20 mouse cellular contexts compared by ENCODE assay signal in genomic region chr3:95977079-95977478, GRCm38 (mm10). TPM values are rescaled to one million over a fixed set of nuclear protein-coding genes. Genes with fewer than 3 reads are reported as not detected.
DNase-seq lines count a peak whose midpoint lies in the region; ATAC-seq and TF ChIP-seq lines count a peak whose summit lies in the region.
"Had no signal": no experiment of that assay in that cellular context is flagged by ENCODE, and none has a peak within 500 bp of the region (broad histone marks: within the 10 kb centered on the region; RNA-seq: fewer than 3 reads in every experiment).

No protein-coding gene starts in this region.

- TF ChIP-seq EP300 in heart, adult 2 months (IDR thresholded peaks at IDR 0.05; ENCODE audit: insufficient read depth, low read depth, low read length): no peak

- no peak for ATAC-seq in liver, embryonic 11.5 days (replicated peaks; ENCODE audit: low FRiP score)
- ATAC-seq: forebrain, embryonic 14.5 days had no signal

- TF ChIP-seq CTCF in heart, adult 2 months (IDR thresholded peaks at IDR 0.05): no peak
- TF ChIP-seq CTCF in liver, adult 2 months (IDR thresholded peaks at IDR 0.05; ENCODE audit: low read depth, low read length): no peak
- TF ChIP-seq CTCF in bone marrow macrophage, adult 2 months (IDR thresholded peaks at IDR 0.05; ENCODE audit: low read depth, low read length): no peak
- no peak for TF ChIP-seq CTCF in small intestine, adult 2 months (IDR thresholded peaks at IDR 0.05; ENCODE audit: extremely low read depth, insufficient read length, insufficient replicate concordance, low read depth, low read length)

- no peak overlapping the region for H3K4me3 ChIP-seq in heart, adult 2 months
- no peak overlapping the region for H3K4me3 ChIP-seq in liver, adult 2 months (ENCODE audit: insufficient read depth, low read depth, low read length)
- no peak overlapping the region for H3K4me3 ChIP-seq in liver, embryonic 11.5 days (ENCODE audit: low read depth, low read length)
- peak overlapping the region; percentile 22 for H3K4me3 ChIP-seq in bone marrow macrophage, adult 2 months (ENCODE audit: insufficient read depth, low read length)
- no peak overlapping the region for H3K4me3 ChIP-seq in small intestine, adult 2 months (ENCODE audit: low read depth, low read length)
- H3K4me3 ChIP-seq: erythroblast, embryonic 14.5 days; hindbrain, embryonic 13.5 days; limb, embryonic 10.5 days; liver, embryonic 13.5 days; lung, embryonic 15.5 days; neural tube, embryonic 12.5 days had no signal

- no peaks in the 10 kb centered on the region for H3K27me3 ChIP-seq in heart, adult 2 months (ENCODE audit: control insufficient read depth, insufficient read depth, low read length)
- peaks cover 7% of the 10 kb centered on the region; the same call in 1 of the 2 replicates for H3K27me3 ChIP-seq in liver, adult 2 months (ENCODE audit: control insufficient read depth, insufficient read depth, low read length)
- peaks cover 21% of the 10 kb centered on the region for H3K27me3 ChIP-seq in liver, embryonic 11.5 days (replicated peaks; ENCODE audit: control insufficient read depth, insufficient read depth, low read length)
- H3K27me3 ChIP-seq in small intestine, adult 2 months (ENCODE audit: control insufficient read depth, insufficient read depth, low read length): peaks cover 14% of the 10 kb centered on the region; the same call in 1 of the 2 replicates
- H3K27me3 ChIP-seq: neural tube, embryonic 12.5 days had no signal

- WGBS in heart, adult 2 months: 64% methylated on average over 3 of the region's 3 CpGs
- 70% methylated on average over 3 of the region's 3 CpGs for WGBS in liver, adult 2 months
- WGBS in liver, embryonic 11.5 days: 55% methylated on average over 3 of the region's 3 CpGs
- WGBS in small intestine, adult 2 months: 63% methylated on average over 3 of the region's 3 CpGs

- H3K4me1 ChIP-seq in heart, adult 2 months (ENCODE audit: control insufficient read depth, insufficient read depth, low read length): peaks cover 4% of the 10 kb centered on the region
- no peaks in the 10 kb centered on the region for H3K4me1 ChIP-seq in liver, adult 2 months (ENCODE audit: control insufficient read depth, insufficient read depth, low read length)
- H3K4me1 ChIP-seq in liver, embryonic 11.5 days (replicated peaks; ENCODE audit: control insufficient read depth, insufficient read depth, low read length): peaks cover 4% of the 10 kb centered on the region; the same call in 1 of the 2 replicates
- peaks cover 31% of the 10 kb centered on the region for H3K4me1 ChIP-seq in bone marrow macrophage, adult 2 months (ENCODE audit: control insufficient read depth, insufficient read depth, low read length)
- no peaks in the 10 kb centered on the region for H3K4me1 ChIP-seq in small intestine, adult 2 months (ENCODE audit: control insufficient read depth, insufficient read depth, insufficient read length, low read length)

- H3K27ac ChIP-seq in heart, adult 2 months: no peak overlapping the region
- H3K27ac ChIP-seq in liver, adult 2 months (replicated peaks; ENCODE audit: insufficient read depth, low read depth, low read length): peak overlapping the region; percentile 19; the same call in 1 of the 2 replicates
- no peak overlapping the region for H3K27ac ChIP-seq in liver, embryonic 11.5 days (ENCODE audit: low read depth, low read length)
- H3K27ac ChIP-seq in bone marrow macrophage, adult 2 months (ENCODE audit: insufficient read depth, low read depth, low read length): peak overlapping the region; percentile 95
- H3K27ac ChIP-seq in small intestine, adult 2 months (ENCODE audit: insufficient read depth, low read depth, low read length): peak overlapping the region; percentile 51; the same call in 1 of the 2 replicates
- H3K27ac ChIP-seq: hindbrain, embryonic 13.5 days; limb, embryonic 10.5 days; liver, embryonic 13.5 days; lung, embryonic 15.5 days; neural tube, embryonic 12.5 days had no signal

- no peaks in the 10 kb centered on the region for H3K9me3 ChIP-seq in liver, embryonic 11.5 days (ENCODE audit: control insufficient read depth, low read length)
- H3K9me3 ChIP-seq: hindbrain, embryonic 13.5 days; limb, embryonic 10.5 days; liver, embryonic 13.5 days; lung, embryonic 15.5 days; neural tube, embryonic 12.5 days had no signal

- no peaks in the 10 kb centered on the region for H3K36me3 ChIP-seq in heart, adult 2 months (ENCODE audit: control insufficient read depth, insufficient read depth, low read length)
- no peaks in the 10 kb centered on the region for H3K36me3 ChIP-seq in liver, adult 2 months (ENCODE audit: control insufficient read depth, insufficient read depth, low read length)
- no peaks in the 10 kb centered on the region for H3K36me3 ChIP-seq in liver, embryonic 11.5 days (ENCODE audit: control insufficient read depth, insufficient read depth, low read length)
- H3K36me3 ChIP-seq in small intestine, adult 2 months (ENCODE audit: control insufficient read depth, insufficient read depth, low read length): no peaks in the 10 kb centered on the region
- H3K36me3 ChIP-seq: hindbrain, embryonic 13.5 days; limb, embryonic 10.5 days; liver, embryonic 13.5 days; lung, embryonic 15.5 days; neural tube, embryonic 12.5 days had no signal

- no peak for DNase-seq in heart, adult 2 months
- no peak for DNase-seq in heart, adult 8-10 months (ENCODE audit: low spot score)
- peak; percentile 27 for DNase-seq in liver, adult 2 months (ENCODE audit: extremely low read depth, low read depth, low spot score)
- DNase-seq in liver, embryonic 11.5 days (ENCODE audit: low spot score): no peak
- no peak for DNase-seq in adrenal gland, postnatal 25 days
- DNase-seq in left cerebral cortex, postnatal 4 days: no peak
- DNase-seq: adrenal gland, postnatal 36 days; cerebellum, postnatal 14 days; kidney, adult 9 months; kidney, postnatal 4 days; liver, embryonic 13.5 days; thymus, postnatal 4 days had no signal

- H3K4me2 ChIP-seq in liver, embryonic 11.5 days: no peak overlapping the region
- H3K4me2 ChIP-seq: hindbrain, embryonic 13.5 days; liver, embryonic 13.5 days; lung, embryonic 15.5 days; neural tube, embryonic 12.5 days had no signal

- intact Hi-C loops in heart, adult 2 months (cut with DNase I): no loop called here
- intact Hi-C loops in left cerebral cortex, postnatal 4 days (cut with DNase I): no loop called here

- H3K9ac ChIP-seq in heart, adult 2 months (ENCODE audit: low read depth, low read length): no peak overlapping the region
- H3K9ac ChIP-seq in liver, adult 2 months (ENCODE audit: low read depth, low read length): no peak overlapping the region
- H3K9ac ChIP-seq in liver, embryonic 11.5 days (ENCODE audit: low read depth, low read length): no peak overlapping the region
- H3K9ac ChIP-seq: hindbrain, embryonic 13.5 days; liver, embryonic 13.5 days; lung, embryonic 15.5 days; neural tube, embryonic 12.5 days had no signal

- H3K79me2 ChIP-seq in heart, adult 2 months (replicated peaks; ENCODE audit: control insufficient read depth, insufficient read depth, low read length): no peaks in the 10 kb centered on the region
- no peaks in the 10 kb centered on the region for H3K79me2 ChIP-seq in liver, adult 2 months (ENCODE audit: control insufficient read depth, insufficient read depth, low read length)

- TF ChIP-seq POLR2A in heart, adult 2 months (IDR thresholded peaks at IDR 0.05; ENCODE audit: insufficient read depth, low read depth, low read length): 0 out of 2 replicates have a peak, but pooled peaks have one; percentile 8
- TF ChIP-seq POLR2A in liver, adult 2 months (IDR thresholded peaks at IDR 0.05; ENCODE audit: extremely low read depth, insufficient read depth, low read length): no peak
- TF ChIP-seq POLR2A in bone marrow macrophage, adult 2 months (IDR thresholded peaks at IDR 0.05; ENCODE audit: borderline replicate concordance, low read depth, low read length): no peak
- TF ChIP-seq POLR2A in small intestine, adult 2 months (IDR thresholded peaks at IDR 0.05; ENCODE audit: low read depth, low read length): no peak

RNA-seq across cellular contexts. Expression of gene Plekho1, which starts 18.7 kb away (rescaled TPM):
- 10 to 100 TPM; 65.4 to 67.5 TPM for total RNA-seq in heart, adult 2 months (2021)
- polyA plus RNA-seq in heart, adult 2 months (2012; rRNA removed): 82.8 and 110 TPM in 2 replicates
- total RNA-seq in heart, adult 8-10 months (2022): 10 to 100 TPM; 55.7 to 68.3 (median 61.1) TPM
- 5.2 and 6.8 TPM in 2 replicates for total RNA-seq in liver, adult 2 months (2014; rRNA removed)
- 4.6 and 8.0 TPM in 2 replicates for polyA plus RNA-seq in liver, adult 2 months (2012; rRNA removed)
- polyA plus RNA-seq in liver, embryonic 11.5 days (2014; fragmentation: Nextera tagmentation; extraction: Ambion mirVana): 21.6 and 22.9 TPM in 2 replicates
- 298 and 305 TPM in 2 replicates for polyA plus RNA-seq in bone marrow macrophage, adult 2 months (2012; ENCODE audit: insufficient read depth, insufficient read length, missing spikeins)
- polyA plus RNA-seq in small intestine, adult 2 months (2012; rRNA removed): 10.8 and 31.3 TPM in 2 replicates
- total RNA-seq in adrenal gland, postnatal 25 days (2021): 18.6 and 25.1 TPM in 2 replicates
- total RNA-seq in left cerebral cortex, postnatal 4 days (2021): 10 to 100 TPM; 83.3 to 89.3 TPM

RNA-seq across cellular contexts. Expression of gene Anp32e, which starts 48.0 kb away (rescaled TPM):
- total RNA-seq in heart, adult 2 months (2021): 10 to 100 TPM; 83.0 to 90.9 TPM
- 15.5 and 29.9 TPM in 2 replicates for polyA plus RNA-seq in heart, adult 2 months (2012; rRNA removed)
- 10 to 100 TPM; 76.7 to 95.7 (median 82.9) TPM for total RNA-seq in heart, adult 8-10 months (2022)
- 8.5 and 11.7 TPM in 2 replicates for total RNA-seq in liver, adult 2 months (2014; rRNA removed)
- polyA plus RNA-seq in liver, adult 2 months (2012; rRNA removed): 3.7 and 3.8 TPM in 2 replicates
- 110 TPM in 2 replicates for polyA plus RNA-seq in liver, embryonic 11.5 days (2014; fragmentation: Nextera tagmentation; extraction: Ambion mirVana)
- 134 and 150 TPM in 2 replicates for polyA plus RNA-seq in bone marrow macrophage, adult 2 months (2012; ENCODE audit: insufficient read depth, insufficient read length, missing spikeins)
- 4.7 and 8.7 TPM in 2 replicates for polyA plus RNA-seq in small intestine, adult 2 months (2012; rRNA removed)
- 77.8 and 94.0 TPM in 2 replicates for total RNA-seq in adrenal gland, postnatal 25 days (2021)
- total RNA-seq in left cerebral cortex, postnatal 4 days (2021): 10 to 100 TPM; 90.4 to 98.0 TPM

Comparison
In these comparisons a context has a peak if more than half of its experiments do, and no peak if none do; other contexts are left out.
1. H3K27ac ChIP-seq: peak in liver, adult 2 months (single experiment), bone marrow macrophage, adult 2 months (single experiment) and small intestine, adult 2 months (single experiment); none in heart, adult 2 months (single experiment) and liver, embryonic 11.5 days (single experiment).